9 mouse cellular contexts compared by ENCODE assay signal in genomic region chr11:53478383-53479170, GRCm38 (mm10). TPM values are rescaled to one million over a fixed set of nuclear protein-coding genes. Genes with fewer than 3 reads are reported as not detected.
DNase-seq lines count a peak whose midpoint lies in the region; ATAC-seq and TF ChIP-seq lines count a peak whose summit lies in the region.
"Had no signal": no experiment of that assay in that cellular context is flagged by ENCODE, and none has a peak within 500 bp of the region (broad histone marks: within the 10 kb centered on the region; RNA-seq: fewer than 3 reads in every experiment).

No protein-coding gene starts in this region.

- H3K4me2 ChIP-seq in liver, embryonic 14.5 days (ENCODE audit: low read depth): peak overlapping the region; percentile 72

- peak; percentile 24; the same call in 1 of the 2 replicates for ATAC-seq in cerebellum, adult (ENCODE audit: insufficient number of reproducible peaks, low FRiP score, low TSS enrichment)
- peak; percentile 19 for ATAC-seq in granulocyte monocyte progenitor cell, adult 5-6 weeks (replicated peaks; ENCODE audit: poor library complexity, severe bottlenecking)
- no peak for ATAC-seq in liver, embryonic 14.5 days (ENCODE audit: insufficient read depth)
- no peak for ATAC-seq in inflammation-experienced regulatory T-cells, adult 6 months
- no peak for ATAC-seq in activated CD4-positive, CD25-positive, alpha-beta regulatory T cell, adult 4 months

- H3K9me3 ChIP-seq in liver, embryonic 14.5 days (ENCODE audit: control insufficient read depth, low read length): no peaks in the 10 kb centered on the region

- peaks cover 34% of the 10 kb centered on the region in 2 experiments for H3K4me1 ChIP-seq in liver, embryonic 14.5 days (replicated peaks; ENCODE audit: control insufficient read depth in 2 of 2, insufficient read depth in 2 of 2, low read length in 1 of 2)

- DNase-seq in cerebellum, postnatal 4 days (ENCODE audit: low spot score in 2 of 2): no peak
- peak; percentile 63 for DNase-seq in retina, postnatal 1 day
- no peak for DNase-seq in retina, embryonic 14.5 days (ENCODE audit: low spot score)
- DNase-seq in liver, embryonic 14.5 days (ENCODE audit: low read depth in 3 of 3, low spot score in 3 of 3): no peak

- 0 out of 2 replicates have a peak, but pooled peaks cover 4% of the 10 kb centered on the region for H3K36me3 ChIP-seq in liver, embryonic 14.5 days (replicated peaks; ENCODE audit: control insufficient read depth, insufficient read depth, low read depth)

- 9% methylated on average over 79 of the region's 79 CpGs for WGBS in liver, embryonic 14.5 days (ENCODE audit: insufficient replicate concordance)

- no peak for TF ChIP-seq EP300 in liver, embryonic 14.5 days (IDR thresholded peaks at IDR 0.05; ENCODE audit: low read depth)

- TF ChIP-seq CTCF in liver, embryonic 14.5 days (IDR thresholded peaks at IDR 0.05; ENCODE audit: low read depth): 0 out of 2 replicates have a peak, but pooled peaks have one; percentile 6

- H3K9ac ChIP-seq in liver, embryonic 14.5 days (replicated peaks): peak overlapping the region; percentile 75

- no peak overlapping the region for H3K27ac ChIP-seq in liver, embryonic 14.5 days

- peaks cover 56% of the 10 kb centered on the region for H3K27me3 ChIP-seq in liver, embryonic 14.5 days (ENCODE audit: control insufficient read depth, insufficient read depth, low read length)

- H3K4me3 ChIP-seq in liver, embryonic 14.5 days (ENCODE audit: insufficient read depth in 1 of 2, low read depth in 2 of 2, low read length in 2 of 2): peak overlapping the region; percentile 66 to 92

RNA-seq across cellular contexts. Expression of gene Gm9945, which starts 1.4 kb away (rescaled TPM):
- total RNA-seq in granulocyte monocyte progenitor cell, adult 5-6 weeks (2014; fragmentation: Nextera tagmentation): not detected in 2 replicates
- total RNA-seq in granulocyte monocyte progenitor cell, adult 5-6 weeks (2017): not detected in 2 replicates
- polyA plus RNA-seq in liver, embryonic 14.5 days (2012; rRNA removed): 0.10 and 0.27 TPM in 2 replicates
- 0.46 and 0.56 TPM in 2 replicates for polyA plus RNA-seq in liver, embryonic 14.5 days (2014; fragmentation: Nextera tagmentation; extraction: Ambion mirVana)
- polyA plus RNA-seq in inflammation-experienced regulatory T-cells, adult 6 months (2017; shearing (Covaris generic)): not detected
- not detected for polyA plus RNA-seq in activated CD4-positive, CD25-positive, alpha-beta regulatory T cell, adult 4 months (2017; shearing (Covaris generic))
- total RNA-seq: neutrophil, adult 5-6 weeks had no signal

RNA-seq across cellular contexts. Expression of gene Sowaha, which starts 1.5 kb away (rescaled TPM):
- total RNA-seq in granulocyte monocyte progenitor cell, adult 5-6 weeks (2014; fragmentation: Nextera tagmentation): not detected in 2 replicates
- not detected in 2 replicates for total RNA-seq in granulocyte monocyte progenitor cell, adult 5-6 weeks (2017)
- 15.4 and 15.5 TPM in 2 replicates for polyA plus RNA-seq in liver, embryonic 14.5 days (2012; rRNA removed)
- polyA plus RNA-seq in liver, embryonic 14.5 days (2014; fragmentation: Nextera tagmentation; extraction: Ambion mirVana): 13.1 and 13.8 TPM in 2 replicates
- not detected for polyA plus RNA-seq in inflammation-experienced regulatory T-cells, adult 6 months (2017; shearing (Covaris generic))
- polyA plus RNA-seq in activated CD4-positive, CD25-positive, alpha-beta regulatory T cell, adult 4 months (2017; shearing (Covaris generic)): not detected
- total RNA-seq: neutrophil, adult 5-6 weeks had no signal

RNA-seq across cellular contexts. Expression of gene Gm9837, which starts 8.3 kb away (rescaled TPM):
- not detected in 2 replicates for total RNA-seq in granulocyte monocyte progenitor cell, adult 5-6 weeks (2014; fragmentation: Nextera tagmentation)
- not detected in 2 replicates for total RNA-seq in granulocyte monocyte progenitor cell, adult 5-6 weeks (2017)
- polyA plus RNA-seq in liver, embryonic 14.5 days (2012; rRNA removed): not detected in 2 replicates
- polyA plus RNA-seq in liver, embryonic 14.5 days (2014; fragmentation: Nextera tagmentation; extraction: Ambion mirVana): not detected in 2 replicates
- not detected for polyA plus RNA-seq in inflammation-experienced regulatory T-cells, adult 6 months (2017; shearing (Covaris generic))
- polyA plus RNA-seq in activated CD4-positive, CD25-positive, alpha-beta regulatory T cell, adult 4 months (2017; shearing (Covaris generic)): not detected
- total RNA-seq: neutrophil, adult 5-6 weeks had no signal

RNA-seq across cellular contexts. Expression of gene Shroom1, which starts 21.6 kb away (rescaled TPM):
- 0.30 TPM in 1 of 2 replicates, not detected in the other for total RNA-seq in granulocyte monocyte progenitor cell, adult 5-6 weeks (2014; fragmentation: Nextera tagmentation)
- total RNA-seq in granulocyte monocyte progenitor cell, adult 5-6 weeks (2017): not detected in 2 replicates
- polyA plus RNA-seq in liver, embryonic 14.5 days (2012; rRNA removed): 1.5 and 1.7 TPM in 2 replicates
- polyA plus RNA-seq in liver, embryonic 14.5 days (2014; fragmentation: Nextera tagmentation; extraction: Ambion mirVana): 1.6 and 1.7 TPM in 2 replicates
- under 1 TPM in 1 of 3 experiments, not detected in 2; 0.10 TPM for polyA plus RNA-seq in inflammation-experienced regulatory T-cells, adult 6 months (2017; shearing (Covaris generic))
- polyA plus RNA-seq in activated CD4-positive, CD25-positive, alpha-beta regulatory T cell, adult 4 months (2017; shearing (Covaris generic)): under 1 TPM in 1 of 2 experiments, not detected in 1; 0.36 TPM
- total RNA-seq: neutrophil, adult 5-6 weeks had no signal

RNA-seq across cellular contexts. Expression of gene Gm10447, which starts 21.7 kb away (rescaled TPM):
- total RNA-seq in granulocyte monocyte progenitor cell, adult 5-6 weeks (2014; fragmentation: Nextera tagmentation): not detected in 2 replicates
- total RNA-seq in granulocyte monocyte progenitor cell, adult 5-6 weeks (2017): not detected in 2 replicates
- 0.15 and 0.19 TPM in 2 replicates for polyA plus RNA-seq in liver, embryonic 14.5 days (2012; rRNA removed)
- polyA plus RNA-seq in liver, embryonic 14.5 days (2014; fragmentation: Nextera tagmentation; extraction: Ambion mirVana): not detected in 2 replicates
- polyA plus RNA-seq in inflammation-experienced regulatory T-cells, adult 6 months (2017; shearing (Covaris generic)): not detected
- under 1 TPM in 1 of 2 experiments, not detected in 1; 0.33 TPM for polyA plus RNA-seq in activated CD4-positive, CD25-positive, alpha-beta regulatory T cell, adult 4 months (2017; shearing (Covaris generic))
- total RNA-seq: neutrophil, adult 5-6 weeks had no signal

Comparison
In these comparisons a context has a peak if more than half of its experiments do, and no peak if none do; other contexts are left out.
1. ATAC-seq: peak in cerebellum, adult (single experiment) and granulocyte monocyte progenitor cell, adult 5-6 weeks (single experiment); none in liver, embryonic 14.5 days (single experiment), inflammation-experienced regulatory T-cells, adult 6 months (single experiment) and activated CD4-positive, CD25-positive, alpha-beta regulatory T cell, adult 4 months (single experiment).
2. RNA of gene Sowaha, which starts 1.5 kb away (polyA plus RNA-seq): 13.1 to 15.5 TPM in liver, embryonic 14.5 days; not detected in inflammation-experienced regulatory T-cells, adult 6 months and not detected in activated CD4-positive, CD25-positive, alpha-beta regulatory T cell, adult 4 months; every median in the first group is over 10 times any median in the second.